Mouse (Mus musculus): ENCODE measurements around the gene Vmn2r61. TPM values are rescaled to one million over a fixed set of nuclear protein-coding genes. Genes with fewer than 3 reads are reported as not detected.

Gene Vmn2r61
- not detected for total RNA-seq (2021)

DNA sequence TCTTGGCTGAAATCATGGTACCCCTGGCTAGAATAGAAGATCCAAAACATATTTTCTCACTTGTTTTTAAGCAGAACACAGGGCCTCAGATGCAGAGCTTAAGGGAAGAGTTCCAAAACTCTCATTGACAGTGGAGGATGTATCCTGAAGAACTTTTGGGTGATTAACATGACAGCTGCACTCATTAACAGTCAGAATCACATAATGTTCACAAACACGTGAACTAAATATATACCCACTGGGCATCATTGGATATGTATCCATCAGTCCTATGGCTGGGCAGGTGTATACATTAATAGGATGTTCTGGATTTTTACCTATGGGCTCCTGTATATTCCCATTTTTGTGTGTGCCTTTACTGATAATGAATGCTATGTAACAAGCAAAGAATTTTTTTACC, at the start of gene Vmn2r61:
TSS of gene Vmn2r61 (plus strand) at position 301 of the 400 bp plus-strand sequence.
- DNase-seq, result no peak
- intact Hi-C loops (cut with DNase I), result no loop called here

Other genes with a start within 250 kb of the Vmn2r61 start
- gene Vmn2r59, start 201.0 kb upstream of the Vmn2r61 start, total RNA-seq (2021), result not detected
- not detected for gene Vmn2r60, start 152.3 kb upstream of the Vmn2r61 start, total RNA-seq (2021)
- not detected for gene 4933421I07Rik, start 188.1 kb downstream of the Vmn2r61 start, total RNA-seq (2021)
- 1 to 10 TPM; 6.8 to 8.0 TPM for gene Zfp141, start 245.7 kb downstream of the Vmn2r61 start, total RNA-seq (2021)

Measured in heart, postnatal 10 days (tissue).